Mouse (Mus musculus) limb, embryonic 11.5 days (tissue): Measurements from ENCODE around the gene Fam71f2. TPM values are rescaled to one million over a fixed set of nuclear protein-coding genes. Genes with fewer than 3 reads are reported as not detected.

Source experiments
- ATAC-seq: fragments of 200-750 bp; cut with Nextera tagmentation; 2 replicates; pipeline ENCODE4 v1.8.0; 2017; ENCODE audit warnings: low read depth; ENCODE audit not compliant: insufficient number of reproducible peaks, low FRiP score, low TSS enrichment
- DNase-seq: peaks from one replicate; pipeline ENCODE4 v3.0.0-alpha.2; 2015; ENCODE audit warnings: low spot score
- H3K27ac ChIP-seq: fragments of 300-500 bp; sonication (generic); replicated peaks from 2 replicates; pipeline ENCODE4 v1.5.1; 2014; ENCODE audit warnings: low read depth, mild to moderate bottlenecking, low read length
- H3K27me3 ChIP-seq: fragments of 300-500 bp; sonication (generic); 2 replicates; pipeline ENCODE4 v1.6.1; 2014; ENCODE audit warnings: mild to moderate bottlenecking, low read length, mixed read lengths; ENCODE audit not compliant: control insufficient read depth, insufficient read depth
- H3K36me3 ChIP-seq: fragments of 300-500 bp; sonication (generic); 2 replicates; pipeline ENCODE4 v1.6.1; 2014; ENCODE audit warnings: mild to moderate bottlenecking, low read length, moderate library complexity, mixed read lengths; ENCODE audit not compliant: control insufficient read depth, insufficient read depth
- H3K4me1 ChIP-seq: fragments of 300-500 bp; sonication (generic); 2 replicates; pipeline ENCODE4 v1.6.1; 2014; ENCODE audit warnings: low read length, mixed read lengths; ENCODE audit not compliant: control insufficient read depth, insufficient read depth
- H3K4me2 ChIP-seq: fragments of 300-500 bp; sonication (generic); 2 replicates; pipeline ENCODE4 v1.6.1; 2014; ENCODE audit warnings: low read depth, mild to moderate bottlenecking, moderate library complexity; ENCODE audit not compliant: severe bottlenecking
- H3K4me3 ChIP-seq: fragments of 300-500 bp; sonication (generic); 2 replicates; pipeline ENCODE4 v1.5.1; 2014; ENCODE audit warnings: low read depth, low read length
- H3K9ac ChIP-seq: fragments of 300-500 bp; sonication (generic); 2 replicates; pipeline ENCODE4 v1.6.1; 2014; ENCODE audit warnings: mild to moderate bottlenecking, low read length
- H3K9me3 ChIP-seq: fragments of 300-500 bp; sonication (generic); 2 replicates; pipeline ENCODE4 v1.6.1; 2016; ENCODE audit warnings: low read length; ENCODE audit not compliant: control insufficient read depth
- WGBS: fragments of 180-500 bp; shearing (Covaris S2); extraction: QIAGEN DNeasy Blood & Tissue Kit; methylation state at CpG from one replicate; pipeline ENCODE4 v1.1.7; 2014; 5-methylcytosine and 5-hydroxymethylcytosine counted together
- polyA plus RNA-seq: library from polyadenylated mRNA; unstranded; fragments of >200 nt; fragmentation: Nextera tagmentation; extraction: Ambion mirVana; gene quantifications from 2 replicates; pipeline ENCODE4 v1.2.1, GENCODE M21; 2014

The Fam71f2 gene
- 0.33 and 0.81 TPM in 2 replicates for polyA plus RNA-seq

DNA sequence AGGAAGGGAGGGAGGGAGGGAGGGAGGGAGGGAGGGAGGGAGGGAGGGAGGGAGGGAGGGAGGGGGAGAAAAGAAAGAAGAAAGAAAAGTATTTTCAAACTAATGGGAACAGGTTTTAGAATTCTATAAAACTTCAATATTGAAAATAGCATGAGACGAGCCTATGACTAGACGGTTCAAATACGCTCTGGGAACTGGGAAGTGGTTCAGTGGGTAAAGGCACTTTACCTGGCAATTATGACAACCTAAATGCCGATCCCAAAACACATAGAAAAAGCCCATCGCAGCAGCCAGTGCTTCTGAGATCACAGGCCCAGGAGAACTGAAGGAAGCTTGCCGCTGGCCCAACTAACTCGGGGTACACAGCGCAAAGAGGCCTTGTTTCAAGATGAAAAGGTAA, at the start of gene Fam71f2:
Fam71f2 (plus strand) TSS at position 301 of the 400 bp plus-strand sequence.
- H3K9ac ChIP-seq = no peak within 1 kb of the TSS
- H3K4me2 ChIP-seq = no peak within 1 kb of the TSS
- no peak within 1 kb of the TSS for H3K27ac ChIP-seq
- no peaks in the 10 kb centered on the region for H3K27me3 ChIP-seq
- DNase-seq = no peak
- WGBS = 83% methylated on average over 8 of the region's 8 CpGs
- H3K4me3 ChIP-seq = no peak within 1 kb of the TSS
- no peaks in the 10 kb centered on the region for H3K4me1 ChIP-seq
- H3K9me3 ChIP-seq = no peaks in the 10 kb centered on the region
- no peaks in the 10 kb centered on the region for H3K36me3 ChIP-seq
- no peak for ATAC-seq

DNA sequence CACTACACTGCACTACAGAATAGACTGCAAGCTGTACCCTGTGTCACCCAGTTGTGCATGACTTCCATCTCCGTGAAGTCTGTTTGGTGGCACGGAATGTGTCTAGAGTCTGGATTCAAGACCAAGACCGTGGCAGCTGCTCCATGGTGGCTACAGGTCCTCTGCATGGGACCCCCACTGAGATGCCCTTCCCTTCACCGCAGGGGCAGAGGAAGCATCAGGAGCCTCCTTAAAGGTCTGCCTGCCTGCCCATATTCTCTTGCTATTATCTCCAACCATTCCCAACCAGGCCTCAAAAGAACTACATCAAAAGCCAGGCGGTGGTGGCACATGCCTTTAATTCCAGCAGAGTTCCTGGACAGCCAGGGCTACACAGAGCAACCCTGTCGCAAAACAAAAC, 49.0 kb upstream of the Fam71f2 start:
- Histone ChIP-seq H3K9ac (no peak overlapping the region), H3K4me1 (no peaks in the 10 kb centered on the region), H3K27me3 (no peaks in the 10 kb centered on the region), H3K27ac (no peak overlapping the region), H3K9me3 (no peaks in the 10 kb centered on the region), H3K36me3 (no peaks in the 10 kb centered on the region), H3K4me3 (no peak overlapping the region), H3K4me2 (no peak overlapping the region)
- ATAC-seq = no peak
- no peak for DNase-seq
- WGBS = 64% methylated on average over 6 of the region's 6 CpGs

DNA sequence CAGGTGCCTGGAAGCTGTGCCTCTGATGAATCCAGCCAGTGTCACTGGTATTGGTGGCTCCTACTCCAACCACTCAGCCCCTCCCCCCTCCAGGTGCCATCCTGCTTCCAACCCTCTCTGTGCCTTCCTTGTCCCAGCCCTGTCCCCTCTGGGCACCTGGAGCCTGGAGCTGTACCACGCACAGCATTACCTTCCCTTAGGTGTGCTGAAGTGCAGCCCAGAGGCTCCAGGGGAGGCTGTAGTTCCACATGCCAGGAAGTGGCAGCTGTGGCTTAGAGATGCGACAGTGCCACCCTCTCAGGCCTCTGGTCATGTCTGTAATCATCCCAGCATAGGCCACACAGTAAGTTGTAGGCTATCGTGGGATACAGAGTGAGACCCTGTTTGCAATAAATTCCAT, 47.6 kb upstream of the Fam71f2 start:
- no peak for DNase-seq
- H3K9me3 ChIP-seq = no peaks in the 10 kb centered on the region
- no peaks in the 10 kb centered on the region for H3K4me1 ChIP-seq
- no peak for ATAC-seq
- H3K27me3 ChIP-seq = no peaks in the 10 kb centered on the region
- no peaks in the 10 kb centered on the region for H3K36me3 ChIP-seq
- H3K4me3 ChIP-seq = no peak overlapping the region
- WGBS = 71% methylated on average over 3 of the region's 3 CpGs
- H3K27ac ChIP-seq = no peak overlapping the region
- no peak overlapping the region for H3K9ac ChIP-seq
- H3K4me2 ChIP-seq = no peak overlapping the region

DNA sequence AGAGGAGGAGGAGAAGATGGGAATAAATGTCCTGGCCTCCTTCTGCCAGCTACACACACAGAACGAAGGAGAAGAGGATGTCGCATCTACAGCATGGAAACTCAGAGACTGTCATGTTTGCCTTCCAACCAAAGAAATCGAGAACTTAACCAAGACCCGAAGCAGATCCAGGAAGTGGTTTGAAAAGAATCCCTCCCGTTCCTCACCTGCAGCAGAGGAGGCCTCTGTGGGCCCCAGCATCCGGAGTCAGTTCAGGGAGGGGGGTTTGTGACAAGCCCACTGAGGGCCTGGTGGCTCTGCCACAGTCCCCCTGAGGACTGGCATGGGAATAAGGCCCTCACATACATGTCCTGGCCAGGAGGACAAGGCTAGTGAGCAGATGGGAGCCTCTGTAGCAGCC, 47.1 kb upstream of the Fam71f2 start:
- 77% methylated on average over 6 of the region's 6 CpGs for WGBS
- Histone ChIP-seq H3K27ac (no peak overlapping the region), H3K4me3 (no peak overlapping the region), H3K27me3 (no peaks in the 10 kb centered on the region), H3K9ac (no peak overlapping the region), H3K4me1 (no peaks in the 10 kb centered on the region), H3K4me2 (no peak overlapping the region), H3K36me3 (no peaks in the 10 kb centered on the region), H3K9me3 (no peaks in the 10 kb centered on the region)
- ATAC-seq (no peak), DNase-seq (no peak)

DNA sequence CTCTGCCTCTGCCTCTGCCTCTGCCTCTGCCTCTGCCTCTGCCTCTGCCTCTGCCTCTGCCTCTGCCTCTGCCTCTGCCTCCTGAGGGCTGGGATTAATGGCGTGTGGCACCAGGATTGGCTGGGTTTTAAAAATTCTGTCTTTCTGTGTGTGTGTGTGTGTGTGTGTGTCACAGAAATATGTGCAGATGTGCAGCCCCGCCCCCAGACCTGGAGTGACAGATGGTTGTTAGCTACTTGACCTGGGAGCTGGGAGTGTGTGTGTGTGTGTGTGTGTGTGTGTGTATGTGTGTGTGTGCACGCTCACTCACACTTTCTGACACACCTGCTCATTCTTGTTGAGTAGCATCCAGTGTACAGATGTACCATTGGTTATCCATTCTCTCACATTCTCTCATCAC, 45.7 kb upstream of the Fam71f2 start:
- Histone ChIP-seq H3K4me3 (no peak overlapping the region), H3K4me1 (no peaks in the 10 kb centered on the region), H3K27ac (no peak overlapping the region), H3K36me3 (no peaks in the 10 kb centered on the region), H3K9me3 (no peaks in the 10 kb centered on the region), H3K27me3 (no peaks in the 10 kb centered on the region), H3K4me2 (no peak overlapping the region), H3K9ac (no peak overlapping the region)
- ATAC-seq (no peak), DNase-seq (no peak)
- 63% methylated on average over 3 of the region's 3 CpGs for WGBS

DNA sequence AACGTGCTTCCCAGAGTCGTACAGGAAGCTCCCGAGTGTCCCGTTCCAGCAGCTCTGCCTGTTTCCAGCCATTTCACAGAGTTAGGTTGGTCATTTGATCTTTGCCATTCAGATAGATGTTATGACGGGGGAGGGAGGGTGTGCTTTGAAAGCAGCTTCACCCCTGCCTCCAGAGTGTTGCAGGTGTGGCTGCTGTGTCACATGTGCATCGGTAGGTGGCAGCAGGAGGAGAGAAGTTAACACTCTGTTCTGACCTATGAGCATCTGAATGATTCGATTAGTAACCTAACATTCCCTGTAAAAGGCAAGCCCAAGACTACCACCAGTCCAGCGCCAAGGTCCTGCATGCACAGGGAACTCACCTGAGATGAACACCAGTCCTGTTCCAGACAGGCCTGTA, 45.1 kb upstream of the Fam71f2 start:
- no peak overlapping the region for H3K27ac ChIP-seq
- no peaks in the 10 kb centered on the region for H3K9me3 ChIP-seq
- H3K4me1 ChIP-seq = no peaks in the 10 kb centered on the region
- no peaks in the 10 kb centered on the region for H3K27me3 ChIP-seq
- 47% methylated on average over 8 of the region's 8 CpGs for WGBS
- DNase-seq = peak; percentile 40
- H3K4me3 ChIP-seq = no peak overlapping the region
- no peak for ATAC-seq
- no peaks in the 10 kb centered on the region for H3K36me3 ChIP-seq
- H3K9ac ChIP-seq = no peak overlapping the region
- H3K4me2 ChIP-seq = no peak overlapping the region

DNA sequence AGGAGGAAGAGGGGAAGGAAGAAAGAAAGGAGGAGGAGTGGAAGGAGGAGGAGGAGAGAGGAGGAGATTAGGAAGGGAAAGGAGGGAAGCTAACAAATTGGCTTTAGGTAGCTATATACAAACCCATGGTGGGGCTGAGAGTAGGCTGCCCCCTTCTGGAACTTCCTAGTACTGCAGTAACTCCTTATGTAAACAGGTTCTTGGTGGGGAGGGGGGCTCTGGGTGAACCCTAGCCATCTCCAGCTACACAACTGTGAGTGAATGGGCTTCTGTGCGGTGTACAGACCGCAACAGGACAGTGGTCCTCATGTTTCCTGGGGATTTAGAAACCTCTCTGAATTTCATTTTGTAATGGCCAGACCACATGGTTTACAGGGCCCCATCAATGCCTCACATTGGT, 38.6 kb upstream of the Fam71f2 start:
- WGBS = 30% methylated on average over 2 of the region's 2 CpGs
- no peak overlapping the region for H3K9ac ChIP-seq
- no peak for ATAC-seq
- no peaks in the 10 kb centered on the region for H3K27me3 ChIP-seq
- H3K4me2 ChIP-seq = no peak overlapping the region
- H3K4me1 ChIP-seq = no peaks in the 10 kb centered on the region
- DNase-seq = peak; percentile 73
- no peaks in the 10 kb centered on the region for H3K36me3 ChIP-seq
- H3K9me3 ChIP-seq = no peaks in the 10 kb centered on the region
- no peak overlapping the region for H3K4me3 ChIP-seq
- no peak overlapping the region for H3K27ac ChIP-seq

DNA sequence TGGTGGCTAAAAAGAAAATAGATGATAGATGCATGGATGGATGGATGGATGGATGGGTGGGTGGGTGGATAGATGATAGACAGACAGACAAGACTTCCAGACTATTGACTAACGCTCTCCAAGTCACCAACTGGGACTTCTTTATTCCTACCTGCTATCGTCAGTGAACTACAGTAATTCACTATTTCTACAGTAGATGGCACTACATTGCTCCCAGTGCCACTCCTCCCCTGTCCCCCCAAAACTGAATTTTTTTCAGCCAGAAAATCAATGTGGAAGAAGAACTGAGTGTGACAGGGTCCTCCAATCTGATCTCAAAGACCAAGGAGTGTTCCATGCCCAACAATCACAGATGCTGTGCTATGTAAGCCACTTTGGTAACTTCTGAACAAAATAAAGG, 37.7 kb upstream of the Fam71f2 start:
- Histone ChIP-seq H3K27ac (no peak overlapping the region), H3K9me3 (no peaks in the 10 kb centered on the region), H3K4me1 (no peaks in the 10 kb centered on the region), H3K36me3 (no peaks in the 10 kb centered on the region), H3K27me3 (no peaks in the 10 kb centered on the region), H3K9ac (no peak overlapping the region), H3K4me3 (no peak overlapping the region), H3K4me2 (no peak overlapping the region)
- DNase-seq (no peak), ATAC-seq (no peak)
- WGBS = 53% methylated on average over 2 of the region's 2 CpGs

DNA sequence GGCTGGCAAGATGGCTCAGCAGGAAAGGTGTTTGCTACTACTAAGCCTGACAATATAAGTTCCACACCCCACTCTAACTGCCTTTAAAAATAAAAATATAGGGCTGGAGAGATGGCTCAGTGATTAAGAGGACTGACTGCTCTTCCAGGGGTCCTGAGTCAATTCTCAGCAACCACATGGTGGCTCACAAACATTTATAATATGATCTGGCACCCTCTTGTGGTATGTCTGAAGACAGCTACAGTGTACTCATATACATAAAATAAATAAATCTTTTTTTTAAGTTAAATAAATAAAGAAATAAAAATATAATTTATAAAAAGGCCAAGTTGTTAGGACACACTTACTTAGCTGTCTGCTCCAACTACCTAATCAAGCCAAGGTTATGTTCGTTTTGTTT, 37.1 kb upstream of the Fam71f2 start:
- H3K9me3 ChIP-seq = no peaks in the 10 kb centered on the region
- no peaks in the 10 kb centered on the region for H3K27me3 ChIP-seq
- no peak overlapping the region for H3K27ac ChIP-seq
- H3K36me3 ChIP-seq = no peaks in the 10 kb centered on the region
- ATAC-seq = no peak
- H3K4me1 ChIP-seq = no peaks in the 10 kb centered on the region
- DNase-seq = no peak
- WGBS = 50% methylated on average over 1 of the region's 1 CpGs
- H3K4me2 ChIP-seq = no peak overlapping the region
- H3K4me3 ChIP-seq = no peak overlapping the region
- H3K9ac ChIP-seq = no peak overlapping the region
